ENCODE assay signal across 13 mouse cellular contexts in the genomic region with DNA sequence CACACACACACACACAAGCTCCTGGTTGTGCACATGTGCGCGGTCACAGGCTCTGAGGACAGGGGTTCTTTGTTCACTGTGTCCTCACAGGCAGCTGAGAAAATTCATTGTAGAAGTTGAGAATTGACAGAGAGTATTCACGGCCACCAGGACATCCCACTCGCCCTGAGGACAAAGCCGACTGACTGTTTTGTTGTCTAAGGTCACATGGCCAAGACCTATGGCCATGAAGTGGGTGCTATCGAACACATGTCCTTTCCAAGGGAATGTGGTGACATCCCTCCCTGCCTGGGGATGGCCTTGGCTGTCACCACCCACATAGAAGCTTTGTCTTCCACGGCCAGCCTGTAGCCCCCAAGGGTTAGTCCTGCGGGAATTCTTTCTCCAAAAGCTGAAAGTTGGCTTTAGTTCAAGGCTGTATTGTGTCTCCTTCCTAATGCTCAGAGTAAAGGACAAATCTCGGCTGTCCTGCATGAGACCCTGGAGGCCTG. TPM values are rescaled to one million over a fixed set of nuclear protein-coding genes. Genes with fewer than 3 reads are reported as not detected.
DNase-seq lines count a peak whose midpoint lies in the region; ATAC-seq and TF ChIP-seq lines count a peak whose summit lies in the region.
"Had no signal": no experiment of that assay in that cellular context is flagged by ENCODE, and none has a peak within 500 bp of the region (broad histone marks: within the 10 kb centered on the region; RNA-seq: fewer than 3 reads in every experiment).

No protein-coding gene starts in this region.

- H3K36me3 ChIP-seq in forebrain, embryonic 10.5 days (replicated peaks) = no peaks in the 10 kb centered on the region
- no peaks in the 10 kb centered on the region for H3K36me3 ChIP-seq in forebrain, embryonic 11.5 days (ENCODE audit: control insufficient read depth, insufficient read depth, low read length)
- no peaks in the 10 kb centered on the region for H3K36me3 ChIP-seq in neural tube, embryonic 11.5 days (ENCODE audit: control insufficient read depth, insufficient read depth, low read length)
- H3K36me3 ChIP-seq in neural tube, embryonic 15.5 days = peaks cover 4% of the 10 kb centered on the region; the same call in 1 of the 2 replicates
- H3K36me3 ChIP-seq in hindbrain, embryonic 12.5 days = no peaks in the 10 kb centered on the region
- H3K36me3 ChIP-seq: stomach, embryonic 15.5 days had no signal

- 67% methylated on average over 9 of the region's 9 CpGs for WGBS in forebrain, embryonic 10.5 days
- WGBS in forebrain, embryonic 11.5 days = 68% methylated on average over 9 of the region's 9 CpGs
- 61% methylated on average over 9 of the region's 9 CpGs for WGBS in neural tube, embryonic 11.5 days
- 29% methylated on average over 9 of the region's 9 CpGs for WGBS in neural tube, embryonic 15.5 days
- 35% methylated on average over 9 of the region's 9 CpGs for WGBS in hindbrain, embryonic 12.5 days
- WGBS in olfactory bulb, adult 2 months = 55% methylated on average over 9 of the region's 9 CpGs

- no peak overlapping the region for H3K4me2 ChIP-seq in forebrain, embryonic 11.5 days (ENCODE audit: low read depth, low read length, severe bottlenecking)
- no peak overlapping the region for H3K4me2 ChIP-seq in neural tube, embryonic 11.5 days (ENCODE audit: low read depth)
- H3K4me2 ChIP-seq in neural tube, embryonic 15.5 days = no peak overlapping the region
- no peak overlapping the region for H3K4me2 ChIP-seq in hindbrain, embryonic 12.5 days (replicated peaks)
- H3K4me2 ChIP-seq: stomach, embryonic 15.5 days had no signal

- 0 out of 2 replicates have a peak overlapping the region, but pooled peaks have one; percentile 44 for H3K27ac ChIP-seq in forebrain, embryonic 10.5 days
- H3K27ac ChIP-seq in forebrain, embryonic 11.5 days (ENCODE audit: low read depth, low read length) = no peak overlapping the region
- H3K27ac ChIP-seq in neural tube, embryonic 11.5 days (ENCODE audit: low read depth, low read length) = no peak overlapping the region
- H3K27ac ChIP-seq in neural tube, embryonic 15.5 days (replicated peaks) = no peak overlapping the region
- no peak overlapping the region for H3K27ac ChIP-seq in hindbrain, embryonic 12.5 days
- peak overlapping the region; percentile 55 for H3K27ac ChIP-seq in olfactory bulb, adult 2 months (ENCODE audit: insufficient read depth, low read depth, low read length)
- H3K27ac ChIP-seq: kidney, postnatal 0 days; stomach, embryonic 15.5 days had no signal

- no peak for ATAC-seq in forebrain, embryonic 11.5 days (replicated peaks; ENCODE audit: low FRiP score)
- 0 out of 2 replicates have a peak, but pooled peaks have one; percentile 58 for ATAC-seq in neural tube, embryonic 11.5 days (ENCODE audit: insufficient read depth, low FRiP score, low TSS enrichment)
- no peak for ATAC-seq in neural tube, embryonic 15.5 days (ENCODE audit: low FRiP score)
- ATAC-seq in hindbrain, embryonic 12.5 days (ENCODE audit: low FRiP score) = peak; percentile 55
- ATAC-seq: Patski had no signal

- H3K4me3 ChIP-seq in forebrain, embryonic 10.5 days = no peak overlapping the region
- H3K4me3 ChIP-seq in forebrain, embryonic 11.5 days (ENCODE audit: low read depth, low read length) = no peak overlapping the region
- no peak overlapping the region for H3K4me3 ChIP-seq in neural tube, embryonic 11.5 days (ENCODE audit: low read depth, low read length)
- H3K4me3 ChIP-seq in neural tube, embryonic 15.5 days (replicated peaks) = no peak overlapping the region
- no peak overlapping the region for H3K4me3 ChIP-seq in hindbrain, embryonic 12.5 days
- no peak overlapping the region for H3K4me3 ChIP-seq in olfactory bulb, adult 2 months (ENCODE audit: insufficient read depth, low read depth, low read length)
- H3K4me3 ChIP-seq: stomach, embryonic 15.5 days had no signal

- TF ChIP-seq POLR2A in olfactory bulb, adult 2 months (IDR thresholded peaks at IDR 0.05; ENCODE audit: insufficient read depth, low read depth, low read length) = no peak

- H3K4me1 ChIP-seq in forebrain, embryonic 10.5 days = peaks cover 19% of the 10 kb centered on the region
- no peaks in the 10 kb centered on the region for H3K4me1 ChIP-seq in forebrain, embryonic 11.5 days (replicated peaks; ENCODE audit: control insufficient read depth, insufficient read depth, low read length)
- no peaks in the 10 kb centered on the region for H3K4me1 ChIP-seq in neural tube, embryonic 11.5 days (ENCODE audit: control insufficient read depth, insufficient read depth, low read length)
- peaks cover 4% of the 10 kb centered on the region; the same call in 1 of the 2 replicates for H3K4me1 ChIP-seq in neural tube, embryonic 15.5 days
- H3K4me1 ChIP-seq in hindbrain, embryonic 12.5 days = peaks cover 14% of the 10 kb centered on the region
- peaks cover 49% of the 10 kb centered on the region for H3K4me1 ChIP-seq in olfactory bulb, adult 2 months (ENCODE audit: control insufficient read depth, insufficient read depth, low read length)
- H3K4me1 ChIP-seq: stomach, embryonic 15.5 days had no signal

- DNase-seq in forebrain, embryonic 10.5 days (ENCODE audit: extremely low spot score, low spot score) = no peak
- no peak for DNase-seq in forebrain, embryonic 11.5 days (ENCODE audit: low spot score)
- no peak for DNase-seq in neural tube, embryonic 11.5 days (ENCODE audit: low spot score)
- no peak for DNase-seq in heart, adult 8-10 months (ENCODE audit: low spot score)
- no peak for DNase-seq in heart, postnatal 4 days
- DNase-seq: gastrocnemius, postnatal 25 days; lung, postnatal 4 days had no signal

- H3K27me3 ChIP-seq in forebrain, embryonic 10.5 days (ENCODE audit: poor library complexity, severe bottlenecking) = no peaks in the 10 kb centered on the region
- no peaks in the 10 kb centered on the region for H3K27me3 ChIP-seq in forebrain, embryonic 11.5 days (ENCODE audit: control insufficient read depth, insufficient read depth, low read length)
- H3K27me3 ChIP-seq in neural tube, embryonic 11.5 days (ENCODE audit: control insufficient read depth, insufficient read depth, low read length) = no peaks in the 10 kb centered on the region
- no peaks in the 10 kb centered on the region for H3K27me3 ChIP-seq in neural tube, embryonic 15.5 days (replicated peaks)
- H3K27me3 ChIP-seq in hindbrain, embryonic 12.5 days = no peaks in the 10 kb centered on the region
- H3K27me3 ChIP-seq: stomach, embryonic 15.5 days had no signal

- TF ChIP-seq CTCF in olfactory bulb, adult 2 months (IDR thresholded peaks at IDR 0.05; ENCODE audit: insufficient read depth, low read depth, low read length) = no peak

- peaks cover 4% of the 10 kb centered on the region; the same call in 1 of the 2 replicates for H3K9me3 ChIP-seq in forebrain, embryonic 10.5 days
- no peaks in the 10 kb centered on the region for H3K9me3 ChIP-seq in forebrain, embryonic 11.5 days (ENCODE audit: control insufficient read depth, low read length)
- 0 out of 2 replicates have a peak, but pooled peaks cover 3% of the 10 kb centered on the region for H3K9me3 ChIP-seq in neural tube, embryonic 11.5 days (ENCODE audit: control insufficient read depth, low read length)
- no peaks in the 10 kb centered on the region for H3K9me3 ChIP-seq in neural tube, embryonic 15.5 days (replicated peaks)
- H3K9me3 ChIP-seq in hindbrain, embryonic 12.5 days (replicated peaks) = peaks cover 8% of the 10 kb centered on the region; the same call in 1 of the 2 replicates
- H3K9me3 ChIP-seq: stomach, embryonic 15.5 days had no signal

- H3K9ac ChIP-seq in forebrain, embryonic 11.5 days (ENCODE audit: low read length) = no peak overlapping the region
- no peak overlapping the region for H3K9ac ChIP-seq in neural tube, embryonic 11.5 days (ENCODE audit: low read length)
- H3K9ac ChIP-seq in neural tube, embryonic 15.5 days (replicated peaks) = no peak overlapping the region
- no peak overlapping the region for H3K9ac ChIP-seq in hindbrain, embryonic 12.5 days
- H3K9ac ChIP-seq: stomach, embryonic 15.5 days had no signal

RNA-seq across cellular contexts. Expression of a gene that starts 26.8 kb away (rescaled TPM):
- 49.1 and 49.8 TPM in 2 replicates for polyA plus RNA-seq in forebrain, embryonic 10.5 days (2016; fragmentation: Nextera tagmentation; extraction: Ambion mirVana)
- 54.0 and 57.5 TPM in 2 replicates for polyA plus RNA-seq in forebrain, embryonic 11.5 days (2014; fragmentation: Nextera tagmentation; extraction: Ambion mirVana)
- polyA plus RNA-seq in neural tube, embryonic 11.5 days (2014; fragmentation: Nextera tagmentation; extraction: Ambion mirVana) = 41.1 and 45.2 TPM in 2 replicates
- polyA plus RNA-seq in neural tube, embryonic 15.5 days (2015; fragmentation: Nextera tagmentation; extraction: Ambion mirVana) = 5.9 and 13.0 TPM in 2 replicates
- polyA plus RNA-seq in hindbrain, embryonic 12.5 days (2016; fragmentation: Nextera tagmentation; extraction: Ambion mirVana) = 31.1 and 32.5 TPM in 2 replicates
- not detected in 2 replicates for polyA plus RNA-seq in olfactory bulb, adult 2 months (2012; ENCODE audit: insufficient read depth, insufficient read length, low replicate concordance, missing spikeins)
- total RNA-seq in heart, adult 8-10 months (2022) = 1 to 10 TPM in 1 of 4 experiments, under 1 TPM in 3; 0.22 to 1.6 (median 0.54) TPM
- 10 to 100 TPM; 29.9 to 33.7 TPM for total RNA-seq in heart, postnatal 4 days (2021)

RNA-seq across cellular contexts. Expression of a gene that starts 53.6 kb away (rescaled TPM):
- 19.2 and 19.6 TPM in 2 replicates for polyA plus RNA-seq in forebrain, embryonic 10.5 days (2016; fragmentation: Nextera tagmentation; extraction: Ambion mirVana)
- polyA plus RNA-seq in forebrain, embryonic 11.5 days (2014; fragmentation: Nextera tagmentation; extraction: Ambion mirVana) = 20.4 and 26.1 TPM in 2 replicates
- polyA plus RNA-seq in neural tube, embryonic 11.5 days (2014; fragmentation: Nextera tagmentation; extraction: Ambion mirVana) = 16.5 and 17.9 TPM in 2 replicates
- polyA plus RNA-seq in neural tube, embryonic 15.5 days (2015; fragmentation: Nextera tagmentation; extraction: Ambion mirVana) = 10.9 and 13.3 TPM in 2 replicates
- polyA plus RNA-seq in hindbrain, embryonic 12.5 days (2016; fragmentation: Nextera tagmentation; extraction: Ambion mirVana) = 14.5 and 16.4 TPM in 2 replicates
- not detected in 2 replicates for polyA plus RNA-seq in olfactory bulb, adult 2 months (2012; ENCODE audit: insufficient read depth, insufficient read length, low replicate concordance, missing spikeins)
- 10 to 100 TPM; 12.3 to 17.6 (median 15.8) TPM for total RNA-seq in heart, adult 8-10 months (2022)
- total RNA-seq in heart, postnatal 4 days (2021) = 10 to 100 TPM; 33.2 to 33.3 TPM

Comparison
In these comparisons a context has a peak if more than half of its experiments do, and no peak if none do; other contexts are left out.
1. H3K27ac ChIP-seq: peak in forebrain, embryonic 10.5 days (single experiment) and olfactory bulb, adult 2 months (single experiment); none in forebrain, embryonic 11.5 days (single experiment), neural tube, embryonic 11.5 days (single experiment), neural tube, embryonic 15.5 days (single experiment) and hindbrain, embryonic 12.5 days (single experiment).
2. ATAC-seq: peak in neural tube, embryonic 11.5 days (single experiment) and hindbrain, embryonic 12.5 days (single experiment); none in forebrain, embryonic 11.5 days (single experiment) and neural tube, embryonic 15.5 days (single experiment).